ENCODE assay signal across 8 mouse cellular contexts in the genomic region with DNA sequence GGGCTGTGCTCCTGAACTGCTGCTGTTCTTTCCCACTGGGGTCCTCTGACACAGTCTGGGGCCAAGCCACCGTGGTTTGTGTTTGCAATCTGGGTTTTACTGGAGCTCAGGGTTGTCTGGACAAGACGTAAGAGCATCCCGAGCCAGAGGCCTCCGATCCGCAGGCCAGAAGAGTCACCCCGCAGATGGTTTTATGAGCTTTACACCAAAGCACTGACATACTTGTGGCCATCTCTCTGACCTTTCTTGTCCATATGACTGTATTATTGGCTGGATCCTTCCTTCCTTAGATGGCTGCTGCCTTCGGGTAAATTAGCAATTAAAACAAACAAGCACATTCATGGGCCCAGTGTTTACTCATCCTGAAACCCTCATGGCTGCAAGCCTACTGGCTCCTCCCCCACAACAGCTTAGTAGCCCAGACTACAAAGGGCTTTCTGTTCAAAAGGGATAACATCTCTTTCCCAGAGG.
A peak's percentile ranks its signal among the peaks of the same experiment; 100 is the strongest.
DNase-seq lines count a peak whose midpoint lies in the region; ATAC-seq and TF ChIP-seq lines count a peak whose summit lies in the region.

No protein-coding gene starts in this region.

- no peak overlapping the region for H3K4me3 ChIP-seq in heart, adult 2 months
- H3K4me3 ChIP-seq in embryonic facial prominence, embryonic 14.5 days (ENCODE audit: low read depth, low read length), result no peak overlapping the region
- no peak overlapping the region for H3K4me3 ChIP-seq in limb, embryonic 10.5 days
- no peak overlapping the region for H3K4me3 ChIP-seq in neural tube, embryonic 14.5 days (ENCODE audit: low read depth, low read length)
- no peak overlapping the region for H3K4me3 ChIP-seq in intestine, postnatal 0 days (ENCODE audit: low read depth, low read length)

- TF ChIP-seq EP300 in heart, adult 2 months (IDR thresholded peaks at IDR 0.05; ENCODE audit: insufficient read depth, low read depth, low read length), result no peak

- no peaks in the 10 kb centered on the region for H3K79me2 ChIP-seq in heart, adult 2 months (replicated peaks; ENCODE audit: control insufficient read depth, insufficient read depth, low read length)

- no peak overlapping the region for H3K27ac ChIP-seq in heart, adult 2 months
- peak overlapping the region; percentile 5; the same call in 1 of the 2 replicates for H3K27ac ChIP-seq in embryonic facial prominence, embryonic 14.5 days (replicated peaks; ENCODE audit: low read depth, low read length)
- peak overlapping the region; percentile 5; the same call in 1 of the 2 replicates for H3K27ac ChIP-seq in limb, embryonic 10.5 days
- no peak overlapping the region for H3K27ac ChIP-seq in neural tube, embryonic 14.5 days (ENCODE audit: low read depth, low read length)
- H3K27ac ChIP-seq in intestine, postnatal 0 days (ENCODE audit: low read depth, low read length), result no peak overlapping the region

- H3K36me3 ChIP-seq in heart, adult 2 months (ENCODE audit: control insufficient read depth, insufficient read depth, low read length), result no peaks in the 10 kb centered on the region
- no peaks in the 10 kb centered on the region for H3K36me3 ChIP-seq in embryonic facial prominence, embryonic 14.5 days (ENCODE audit: control insufficient read depth, insufficient read depth, low read length)
- H3K36me3 ChIP-seq in limb, embryonic 10.5 days, result no peaks in the 10 kb centered on the region
- H3K36me3 ChIP-seq in neural tube, embryonic 14.5 days (ENCODE audit: control insufficient read depth, insufficient read depth, low read length), result no peaks in the 10 kb centered on the region
- H3K36me3 ChIP-seq in intestine, postnatal 0 days (ENCODE audit: control insufficient read depth, insufficient read depth), result no peaks in the 10 kb centered on the region

- no peaks in the 10 kb centered on the region for H3K4me1 ChIP-seq in heart, adult 2 months (ENCODE audit: control insufficient read depth, insufficient read depth, low read length)
- H3K4me1 ChIP-seq in embryonic facial prominence, embryonic 14.5 days (ENCODE audit: control insufficient read depth, insufficient read depth, low read length), result no peaks in the 10 kb centered on the region
- peaks cover 2% of the 10 kb centered on the region; the same call in 1 of the 2 replicates for H3K4me1 ChIP-seq in limb, embryonic 10.5 days
- H3K4me1 ChIP-seq in neural tube, embryonic 14.5 days (ENCODE audit: control insufficient read depth, insufficient read depth, low read length), result no peaks in the 10 kb centered on the region
- H3K4me1 ChIP-seq in intestine, postnatal 0 days (replicated peaks; ENCODE audit: control insufficient read depth, insufficient read depth, low read length), result no peaks in the 10 kb centered on the region

- H3K27me3 ChIP-seq in heart, adult 2 months (ENCODE audit: control insufficient read depth, insufficient read depth, low read length), result no peaks in the 10 kb centered on the region
- H3K27me3 ChIP-seq in embryonic facial prominence, embryonic 14.5 days (replicated peaks; ENCODE audit: control insufficient read depth, insufficient read depth, low read length), result no peaks in the 10 kb centered on the region
- no peaks in the 10 kb centered on the region; the same call in 1 of the 2 replicates for H3K27me3 ChIP-seq in limb, embryonic 10.5 days (ENCODE audit: low read depth, poor library complexity, severe bottlenecking)
- H3K27me3 ChIP-seq in neural tube, embryonic 14.5 days (ENCODE audit: control insufficient read depth, insufficient read depth, low read length), result no peaks in the 10 kb centered on the region
- H3K27me3 ChIP-seq in intestine, postnatal 0 days (replicated peaks; ENCODE audit: control insufficient read depth, insufficient read depth, low read length), result no peaks in the 10 kb centered on the region

- TF ChIP-seq POLR2A in heart, adult 2 months (IDR thresholded peaks at IDR 0.05; ENCODE audit: insufficient read depth, low read depth, low read length), result no peak

- intact Hi-C loops in heart, adult 2 months (cut with DNase I), result no loop called here
- intact Hi-C loops in heart, postnatal 36 days (cut with DNase I), result no loop called here

- peak; percentile 19 to 20 for DNase-seq in heart, adult 2 months
- no peak for DNase-seq in heart, postnatal 36 days
- peak; percentile 59 for DNase-seq in embryonic facial prominence, embryonic 14.5 days (ENCODE audit: low spot score)
- DNase-seq in kidney, adult 8-10 months, result peak; percentile 3 to 21
- DNase-seq in limb, embryonic 10.5 days (ENCODE audit: low spot score), result no peak

- WGBS in heart, adult 2 months, result 64% methylated on average over 7 of the region's 7 CpGs
- 17% methylated on average over 5 of the region's 7 CpGs for WGBS in embryonic facial prominence, embryonic 14.5 days
- WGBS in limb, embryonic 10.5 days, result 32% methylated on average over 7 of the region's 7 CpGs
- 45% methylated on average over 7 of the region's 7 CpGs for WGBS in neural tube, embryonic 14.5 days
- WGBS in intestine, postnatal 0 days, result 41% methylated on average over 7 of the region's 7 CpGs

- H3K9ac ChIP-seq in heart, adult 2 months (ENCODE audit: low read depth, low read length), result no peak overlapping the region
- no peak overlapping the region for H3K9ac ChIP-seq in embryonic facial prominence, embryonic 14.5 days (ENCODE audit: low read depth, low read length)
- H3K9ac ChIP-seq in neural tube, embryonic 14.5 days (replicated peaks; ENCODE audit: low read depth, low read length), result no peak overlapping the region
- no peak overlapping the region for H3K9ac ChIP-seq in intestine, postnatal 0 days (ENCODE audit: low read depth, low read length)

- H3K9me3 ChIP-seq in embryonic facial prominence, embryonic 14.5 days (ENCODE audit: control insufficient read depth, low read length), result no peaks in the 10 kb centered on the region
- no peaks in the 10 kb centered on the region for H3K9me3 ChIP-seq in limb, embryonic 10.5 days (replicated peaks)
- no peaks in the 10 kb centered on the region for H3K9me3 ChIP-seq in neural tube, embryonic 14.5 days (ENCODE audit: control insufficient read depth, low read length)
- no peaks in the 10 kb centered on the region for H3K9me3 ChIP-seq in intestine, postnatal 0 days (ENCODE audit: control insufficient read depth)

- no peak for TF ChIP-seq CTCF in heart, adult 2 months (IDR thresholded peaks at IDR 0.05)
- no peak for TF ChIP-seq CTCF in intestine, postnatal 0 days (IDR thresholded peaks at IDR 0.05; ENCODE audit: low read depth)

- ATAC-seq in embryonic facial prominence, embryonic 14.5 days (ENCODE audit: low read depth), result no peak
- peak; percentile 60; the same call in 1 of the 2 replicates for ATAC-seq in neural tube, embryonic 14.5 days (ENCODE audit: low read depth)
- no peak for ATAC-seq in CD4-positive, CD25-positive, alpha-beta regulatory T cell, adult 4 months
- no peak for ATAC-seq in intestine, postnatal 0 days

- no peak overlapping the region for H3K4me2 ChIP-seq in embryonic facial prominence, embryonic 14.5 days (ENCODE audit: low read depth, low read length)
- H3K4me2 ChIP-seq in neural tube, embryonic 14.5 days (ENCODE audit: low read depth, low read length), result no peak overlapping the region
- H3K4me2 ChIP-seq in intestine, postnatal 0 days (replicated peaks; ENCODE audit: low read depth), result no peak overlapping the region

Comparison
In these comparisons a context has a peak if more than half of its experiments do, and no peak if none do; other contexts are left out.
1. DNase-seq: peak in heart, adult 2 months (2 of 2), embryonic facial prominence, embryonic 14.5 days (single experiment) and kidney, adult 8-10 months (2 of 2); none in heart, postnatal 36 days (0 of 2) and limb, embryonic 10.5 days (single experiment).
2. H3K27ac ChIP-seq: peak in embryonic facial prominence, embryonic 14.5 days (single experiment) and limb, embryonic 10.5 days (single experiment); none in heart, adult 2 months (single experiment), neural tube, embryonic 14.5 days (single experiment) and intestine, postnatal 0 days (single experiment).